Mouse (Mus musculus): Measurements from ENCODE around the gene Thap2.
A peak's percentile ranks its signal among the peaks of the same experiment; 100 is the strongest.

Thap2 gene

GRCm38 (mm10) chr10:115384221-115385017 is at the start of gene Thap2, which contains the start of gene Zfc3h1:
Gene Thap2, minus strand, starts transcription at chr10:115384443.
Gene Zfc3h1, plus strand, starts transcription at chr10:115384959.
- DNase-seq: peak; percentile 99

- no peak for DNase-seq
Observed at GRCm38 (mm10) chr10:115425351-115425750, 41.1 kb upstream of the Thap2 start.

GRCm38 (mm10) chr10:115421976-115422375 is 37.7 kb upstream of the Thap2 start:
- DNase-seq: no peak

GRCm38 (mm10) chr10:115414056-115414455 is 29.8 kb upstream of the Thap2 start:
- no peak for DNase-seq

- no peak for DNase-seq
Observed at GRCm38 (mm10) chr10:115413496-115413895, 29.3 kb upstream of the Thap2 start.

GRCm38 (mm10) chr10:115406393-115406792 is 22.1 kb upstream of the Thap2 start:
- peak; percentile 18 for DNase-seq

GRCm38 (mm10) chr10:115391896-115392295 is 7.7 kb upstream of the Thap2 start:
- no peak for DNase-seq

- no peak for DNase-seq
Observed at GRCm38 (mm10) chr10:115391076-115391475, 6.8 kb upstream of the Thap2 start.

- no peak for DNase-seq
Observed at GRCm38 (mm10) chr10:115387891-115388290, 3.6 kb upstream of the Thap2 start.

- DNase-seq: peak; percentile 37
Observed at GRCm38 (mm10) chr10:115385018-115386002, 1.1 kb upstream of the Thap2 start.

GRCm38 (mm10) chr10:115383644-115384220 is 511 bp downstream of the Thap2 start:
- no peak for DNase-seq

GRCm38 (mm10) chr10:115382846-115383643 is 1.2 kb downstream of the Thap2 start:
- no peak for DNase-seq

- no peak for DNase-seq
Observed at GRCm38 (mm10) chr10:115381506-115382084, 2.6 kb downstream of the Thap2 start.

- DNase-seq: no peak
Observed at GRCm38 (mm10) chr10:115363151-115363550, 21.1 kb downstream of the Thap2 start.

GRCm38 (mm10) chr10:115362623-115362964 is 21.6 kb downstream of the Thap2 start:
- no peak for DNase-seq

- DNase-seq: peak; percentile 97
Observed at GRCm38 (mm10) chr10:115361840-115362622, 22.2 kb downstream of the Thap2 start, which contains the start of gene Tmem19. Gene Tmem19, minus strand, starts transcription at chr10:115362501.

GRCm38 (mm10) chr10:115359066-115359465 is 25.2 kb downstream of the Thap2 start:
- no peak for DNase-seq

- no peak for DNase-seq
Observed at GRCm38 (mm10) chr10:115358216-115358919, 25.9 kb downstream of the Thap2 start.

- DNase-seq: no peak
Observed at GRCm38 (mm10) chr10:115356106-115356505, 28.1 kb downstream of the Thap2 start.

GRCm38 (mm10) chr10:115355016-115355415 is 29.2 kb downstream of the Thap2 start:
- no peak for DNase-seq

All from layer of hippocampus, adult 9-11 months (tissue).